Mouse (Mus musculus) G1E (cell line): ENCODE results near the gene Sf1. TPM values are rescaled to one million over a fixed set of nuclear protein-coding genes. Genes with fewer than 3 reads are reported as not detected.
A peak's percentile ranks its signal among the peaks of the same experiment; 100 is the strongest.

Experiments
- ATAC-seq: 2 replicates; pipeline ENCODE4 v1.8.0; 2016; ENCODE audit warnings: mild to moderate bottlenecking; ENCODE audit not compliant: insufficient number of reproducible peaks, poor library complexity, low FRiP score, severe bottlenecking; ENCODE audit errors: extremely low read depth
- DNase-seq: peaks from one replicate; pipeline ENCODE4 v3.0.0; 2012; ENCODE audit warnings: low spot score
- H3K27me3 ChIP-seq: 2 replicates; pipeline ENCODE4 v1.6.1; 2012; ENCODE audit warnings: mild to moderate bottlenecking, low read length, inconsistent platforms; ENCODE audit not compliant: insufficient read depth
- H3K36me3 ChIP-seq: replicated peaks from 2 replicates; pipeline ENCODE3; 2012; ENCODE audit warnings: mild to moderate bottlenecking, inconsistent platforms
- H3K4me1 ChIP-seq: 2 replicates; pipeline ENCODE4 v1.6.1; 2012; ENCODE audit warnings: low read depth, low read length, inconsistent platforms, mixed read lengths; ENCODE audit not compliant: insufficient read depth
- H3K4me3 ChIP-seq: 2 replicates; pipeline ENCODE4 v1.5.1; 2012; ENCODE audit warnings: low read depth, mild to moderate bottlenecking, inconsistent platforms, low read length, moderate library complexity, mixed read lengths
- H3K9me3 ChIP-seq: replicated peaks from 2 replicates; pipeline ENCODE4 v1.6.1; 2012; ENCODE audit warnings: inconsistent platforms
- CTCF ChIP-seq: IDR thresholded peaks from 2 replicates; pipeline ENCODE4 v1.5.1; 2012; ENCODE audit warnings: low read depth, low read length, inconsistent platforms, mixed read lengths
- GATA1 ChIP-seq: IDR thresholded peaks from 2 replicates; pipeline ENCODE4 v1.6.1; 2012; ENCODE audit warnings: borderline replicate concordance, low read length, inconsistent platforms, mixed read lengths
- GATA2 ChIP-seq: IDR thresholded peaks from 2 replicates; pipeline ENCODE4 v1.6.1; 2012; ENCODE audit warnings: low read depth, low read length, inconsistent platforms, borderline replicate concordance
- POLR2AphosphoS5 ChIP-seq: IDR thresholded peaks from 2 replicates; pipeline ENCODE4 v1.6.1; 2012; ENCODE audit warnings: low read depth, low read length, inconsistent platforms; ENCODE audit not compliant: insufficient replicate concordance
- TAL1 ChIP-seq: conservative IDR thresholded peaks from 2 replicates; pipeline ENCODE4 v1.6.1; 2012; ENCODE audit warnings: low read depth, low read length, inconsistent platforms, mixed read lengths
- polyA plus RNA-seq: library from polyadenylated mRNA; stranded (reverse); fragments of >175 nt; gene quantifications from 2 replicates; pipeline ENCODE4 v1.2.3, GENCODE M21; 2012
- total RNA-seq, 2 experiments: library from RNA; stranded (forward) in 1 of 2; stranded (reverse) in 1 of 2; fragments of 200-1000 nt in 1 of 2; fragments of >200 nt in 1 of 2; fragmentation: Nextera tagmentation in 1 of 2; gene quantifications; 2 replicates each; pipeline ENCODE4 v1.2.3; 2014 to 2017

Sf1 gene
- total and polyA plus RNA-seq, 3 experiments: 104 to 1,720 (median 511) TPM

DNA sequence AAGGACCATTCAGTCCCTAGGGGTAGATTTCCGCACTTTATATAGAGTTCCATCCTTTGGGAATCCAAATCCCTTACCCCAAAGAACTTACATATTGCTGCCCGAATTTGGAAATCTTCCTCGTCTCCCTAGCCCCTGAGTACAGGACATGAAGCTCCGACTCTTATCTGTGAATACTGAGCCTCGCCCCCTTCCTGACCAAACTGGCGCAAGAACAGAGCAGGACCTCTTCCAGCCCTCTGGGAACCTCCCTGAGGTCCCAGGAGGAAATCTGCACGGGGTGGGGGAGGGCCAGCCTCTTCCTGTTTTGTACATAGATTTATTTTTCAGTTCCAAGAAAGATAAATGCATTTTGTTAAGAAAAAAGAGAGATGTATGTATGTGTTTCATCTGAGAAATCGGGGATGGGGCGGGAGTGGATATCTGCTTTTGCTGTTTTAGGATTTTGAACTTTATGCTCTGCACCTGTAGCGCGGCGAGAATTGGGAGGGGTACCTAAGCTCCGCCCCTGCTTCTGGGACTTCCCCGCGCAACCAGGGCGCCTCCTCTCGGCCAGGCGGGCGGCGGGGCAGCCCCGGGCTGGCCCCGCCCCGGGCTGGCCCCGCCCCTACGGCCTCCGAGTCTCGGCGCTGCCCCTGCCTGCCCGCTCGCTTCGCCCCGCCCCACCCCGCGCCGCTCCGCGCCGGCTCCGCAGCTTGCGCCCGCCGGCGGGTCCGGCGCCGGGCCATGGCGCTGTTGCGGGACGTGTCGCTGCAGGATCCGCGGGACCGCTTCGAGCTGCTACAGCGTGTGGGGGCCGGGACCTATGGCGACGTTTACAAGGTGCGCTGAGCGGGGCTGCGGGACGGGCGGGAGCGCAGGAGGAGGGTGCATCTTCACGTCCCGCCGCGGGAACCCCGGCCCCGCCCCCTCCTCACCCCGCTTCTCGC, 22.7 kb upstream of the Sf1 start, which contains the start of gene Map4k2:
Map4k2 (plus strand) TSS at position 612 of the 929 bp plus-strand sequence.
- peak within 1 kb of the TSS; percentile 80 for H3K4me3 ChIP-seq
- DNase-seq: peak; percentile 91
- peaks cover 63% of the 10 kb centered on the region for H3K4me1 ChIP-seq
- no peak for TF ChIP-seq CTCF
- TF ChIP-seq TAL1: no peak
- ATAC-seq: peak; percentile 66
- no peaks in the 10 kb centered on the region for H3K9me3 ChIP-seq
- H3K27me3 ChIP-seq: no peaks in the 10 kb centered on the region
- H3K36me3 ChIP-seq: peaks cover 87% of the 10 kb centered on the region

DNA sequence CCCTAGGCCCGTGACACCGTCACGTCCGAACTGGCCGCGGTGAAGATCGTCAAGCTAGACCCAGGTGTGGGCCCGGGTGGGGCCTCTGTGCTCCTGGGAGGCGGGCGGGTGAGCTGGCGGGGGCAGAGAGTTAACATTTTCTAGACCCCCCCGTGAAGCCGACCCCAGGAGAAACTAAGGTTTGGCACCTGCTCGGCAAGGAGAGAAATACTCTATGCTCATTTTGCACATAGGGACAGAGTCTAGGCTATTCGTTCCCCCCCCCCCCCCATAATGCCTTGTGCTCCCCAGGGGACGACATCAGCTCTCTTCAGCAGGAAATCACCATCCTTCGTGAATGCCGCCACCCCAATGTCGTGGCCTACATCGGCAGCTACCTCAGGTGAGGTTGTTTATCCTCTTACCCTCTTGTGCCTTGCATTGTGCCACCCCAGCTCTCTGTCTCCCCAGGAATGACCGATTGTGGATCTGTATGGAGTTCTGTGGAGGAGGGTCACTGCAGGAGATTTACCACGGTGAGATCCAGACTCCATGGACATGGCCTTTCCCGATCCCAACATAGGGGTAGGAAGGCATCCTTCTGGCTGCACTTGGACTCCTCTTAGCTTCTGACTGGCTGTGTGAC, 21.9 kb upstream of the Sf1 start:
- no peaks in the 10 kb centered on the region for H3K27me3 ChIP-seq
- TF ChIP-seq GATA1 (no peak), GATA2 (no peak), POLR2AphosphoS5 (no peak), TAL1 (no peak), CTCF (no peak)
- ATAC-seq (no peak), DNase-seq (no peak)
- H3K4me1 ChIP-seq: peaks cover 55% of the 10 kb centered on the region
- H3K4me3 ChIP-seq: peak overlapping the region; percentile 80
- no peaks in the 10 kb centered on the region for H3K9me3 ChIP-seq
- peaks cover 90% of the 10 kb centered on the region for H3K36me3 ChIP-seq

DNA sequence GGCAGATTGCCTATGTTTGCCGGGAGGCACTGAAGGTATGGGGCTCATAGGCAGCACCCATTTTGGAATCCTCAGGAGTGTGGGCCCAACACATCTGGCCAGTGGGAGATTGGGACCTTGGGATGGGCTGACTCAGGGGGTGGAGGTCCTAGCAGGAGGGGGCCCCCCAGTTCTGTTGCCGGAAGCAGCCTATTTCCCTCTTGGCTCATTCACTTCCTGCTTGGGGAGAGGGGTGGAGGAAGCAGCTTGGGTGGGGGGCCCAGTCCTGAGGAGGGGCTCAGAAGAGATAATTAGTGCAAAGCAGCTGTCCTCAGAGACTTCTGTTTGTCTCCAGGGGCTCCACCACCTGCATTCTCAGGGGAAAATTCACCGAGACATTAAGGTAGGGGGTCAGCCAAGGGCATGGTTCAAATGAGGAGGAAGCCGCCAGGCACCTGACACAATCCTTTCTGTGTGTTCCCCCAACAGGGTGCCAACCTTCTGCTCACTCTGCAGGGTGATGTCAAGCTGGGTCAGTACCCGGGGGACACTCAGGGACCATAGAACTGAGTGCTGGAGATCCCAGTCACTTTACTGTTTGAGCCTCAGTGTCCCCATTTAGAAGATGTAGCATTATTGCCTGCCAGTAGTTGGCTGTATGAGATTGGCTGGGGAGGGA, 21.1 kb upstream of the Sf1 start:
- Histone ChIP-seq H3K36me3 (peaks cover 90% of the 10 kb centered on the region), H3K9me3 (no peaks in the 10 kb centered on the region), H3K4me3 (no peak overlapping the region), H3K27me3 (no peaks in the 10 kb centered on the region), H3K4me1 (peaks cover 47% of the 10 kb centered on the region)
- no peak for TF ChIP-seq GATA1
- TF ChIP-seq CTCF: no peak
- no peak for TF ChIP-seq TAL1
- TF ChIP-seq POLR2AphosphoS5: no peak
- TF ChIP-seq GATA2: no peak
- ATAC-seq (no peak), DNase-seq (no peak)

DNA sequence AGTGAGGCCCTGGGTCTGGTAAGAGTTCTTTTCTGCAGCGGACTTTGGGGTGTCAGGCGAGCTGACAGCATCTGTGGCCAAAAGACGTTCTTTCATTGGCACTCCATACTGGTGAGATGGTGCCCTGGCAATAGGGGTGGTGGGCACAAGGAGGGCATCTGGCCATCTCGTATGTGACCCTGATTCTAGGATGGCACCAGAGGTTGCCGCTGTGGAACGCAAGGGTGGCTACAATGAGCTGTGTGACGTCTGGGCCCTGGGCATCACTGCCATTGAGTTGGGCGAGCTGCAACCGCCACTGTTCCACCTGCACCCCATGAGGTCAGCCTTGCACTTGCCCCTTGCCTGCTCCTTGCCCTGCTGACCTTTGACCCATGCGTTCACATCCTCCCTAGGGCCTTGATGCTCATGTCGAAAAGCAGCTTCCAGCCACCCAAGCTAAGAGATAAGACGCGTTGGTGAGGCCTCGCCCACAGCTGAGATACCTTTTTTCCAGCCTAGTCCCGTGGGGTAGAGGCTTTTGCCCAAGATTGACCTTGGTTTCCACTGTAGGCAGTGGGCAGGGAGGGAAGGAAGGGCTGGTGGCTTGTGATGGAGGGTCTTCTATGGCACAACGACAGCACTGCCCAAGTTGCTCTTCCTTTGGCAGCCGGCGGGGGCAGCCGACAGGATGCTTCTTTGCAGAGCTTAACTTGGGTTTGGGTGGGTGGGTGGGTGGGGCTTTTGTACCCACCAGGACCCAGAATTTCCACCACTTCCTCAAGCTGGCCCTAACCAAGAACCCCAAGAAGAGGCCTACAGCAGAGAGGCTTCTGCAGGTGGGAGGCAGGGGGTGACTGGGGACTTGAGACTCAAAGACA, 20.2 kb upstream of the Sf1 start:
- no peak overlapping the region for H3K4me3 ChIP-seq
- H3K4me1 ChIP-seq: peaks cover 45% of the 10 kb centered on the region
- no peaks in the 10 kb centered on the region for H3K9me3 ChIP-seq
- no peaks in the 10 kb centered on the region for H3K27me3 ChIP-seq
- DNase-seq (no peak), ATAC-seq (no peak)
- H3K36me3 ChIP-seq: peaks cover 88% of the 10 kb centered on the region
- no peak for TF ChIP-seq GATA2
- TF ChIP-seq POLR2AphosphoS5: no peak
- TF ChIP-seq TAL1: no peak
- no peak for TF ChIP-seq CTCF
- no peak for TF ChIP-seq GATA1

DNA sequence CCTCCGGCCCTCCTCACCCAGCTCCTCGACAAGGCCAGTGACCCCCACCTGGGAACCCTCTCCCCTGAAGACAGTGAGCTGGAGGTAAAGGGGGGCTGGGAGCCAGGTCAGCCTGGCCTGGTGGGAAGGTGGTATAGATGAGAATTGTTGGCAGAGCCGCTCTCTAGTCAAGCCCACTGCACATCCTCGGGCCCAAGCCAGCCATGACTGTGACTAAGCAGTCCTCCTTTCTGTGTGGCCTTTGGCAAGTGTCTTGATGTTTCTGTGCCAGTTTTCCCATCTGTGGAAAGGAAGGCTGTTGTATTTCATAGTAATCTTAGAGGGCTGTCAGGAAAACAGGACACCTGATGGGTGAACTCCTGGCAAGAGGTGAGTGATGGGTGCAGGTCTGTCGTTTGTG, 19.5 kb upstream of the Sf1 start:
- TF ChIP-seq GATA2 (no peak), POLR2AphosphoS5 (no peak), GATA1 (no peak), TAL1 (no peak)
- peaks cover 40% of the 10 kb centered on the region for H3K4me1 ChIP-seq
- ATAC-seq: no peak

More for the DNA sequence above, 19.5 kb upstream of the Sf1 start:
- no peak overlapping the region for H3K4me3 ChIP-seq
- no peaks in the 10 kb centered on the region for H3K27me3 ChIP-seq
- H3K9me3 ChIP-seq: no peaks in the 10 kb centered on the region
- DNase-seq: no peak
- peaks cover 88% of the 10 kb centered on the region for H3K36me3 ChIP-seq
